Mouse (Mus musculus): ENCODE data around the gene Sh2b3.

DNA sequence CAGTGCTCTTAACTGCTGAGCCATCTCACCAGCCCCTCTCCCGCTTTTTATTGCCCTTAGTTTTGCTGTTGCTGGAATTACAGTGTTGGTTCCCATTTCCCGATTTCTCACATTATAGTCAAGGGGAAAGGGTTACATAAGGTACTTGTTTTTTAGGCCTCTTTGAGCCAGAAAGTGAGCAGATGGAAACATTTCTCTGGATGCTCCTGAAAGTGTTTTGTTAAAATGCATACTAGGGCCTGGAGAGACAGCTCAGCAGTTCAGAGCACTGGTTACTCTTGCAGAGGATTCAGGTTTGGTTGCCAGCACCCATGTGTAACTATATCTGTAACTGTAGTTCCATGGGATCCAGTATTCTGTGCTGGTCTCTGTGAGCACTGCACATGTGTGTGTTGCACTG lies 29.2 kb downstream of the Sh2b3 start:
- TF ChIP-seq CTCF (IDR thresholded peaks at IDR 0.05; ENCODE audit: extremely low read depth, insufficient read length, insufficient replicate concordance, low read depth, low read length), result no peak
- TF ChIP-seq POLR2A (IDR thresholded peaks at IDR 0.05; ENCODE audit: low read depth, low read length), result no peak

All from small intestine, adult 2 months (tissue).